Mouse (Mus musculus): Measurements from ENCODE around the gene Ube2q2. TPM values are rescaled to one million over a fixed set of nuclear protein-coding genes. Genes with fewer than 3 reads are reported as not detected.

Gene Ube2q2
- polyA plus RNA-seq (2012; fragmentation: generic; extraction: Trizol) = 8.9 TPM

GRCm38 (mm10) chr9:55148854-55149498, at the start of gene Ube2q2:
Gene Ube2q2, plus strand, starts transcription at chr9:55148854.
- H3K4me3 ChIP-seq = peak within 1 kb of the TSS; percentile 86
- peak within 1 kb of the TSS; percentile 45 for H3K4me2 ChIP-seq (ENCODE audit: low read depth)
- no peak for TF ChIP-seq TCF12 (IDR thresholded peaks at IDR 0.05; ENCODE audit: insufficient read depth, poor library complexity, severe bottlenecking)
- TF ChIP-seq MYOD1 (IDR thresholded peaks at IDR 0.05; ENCODE audit: control insufficient read depth in 1 of 3, insufficient read length in 2 of 3, low read depth in 2 of 3) = peak in 1 of 3 experiments; percentile 0
- peak; percentile 47 for TF ChIP-seq POLR2AphosphoS2 (IDR thresholded peaks at IDR 0.05; ENCODE audit: insufficient read length, low read depth)
- TF ChIP-seq USF1 (IDR thresholded peaks at IDR 0.05; ENCODE audit: low read depth) = no peak
- no peak for TF ChIP-seq CEBPB (IDR thresholded peaks at IDR 0.05; ENCODE audit: insufficient read depth, poor library complexity, severe bottlenecking)
- TF ChIP-seq REST (IDR thresholded peaks at IDR 0.05; ENCODE audit: insufficient read depth, insufficient read length) = no peak
- TF ChIP-seq MAX (IDR thresholded peaks at IDR 0.05; ENCODE audit: low read depth) = no peak
- TF ChIP-seq POLR2A (IDR thresholded peaks at IDR 0.05; ENCODE audit: insufficient read length, low read depth) = peak; percentile 56
- TF ChIP-seq SRF (IDR thresholded peaks at IDR 0.05; ENCODE audit: control insufficient read depth, insufficient read length, low read depth) = no peak
- TF ChIP-seq TCF3 (IDR thresholded peaks at IDR 0.05; ENCODE audit: insufficient read length, low read depth) = no peak
- no peak for TF ChIP-seq E2F4 (IDR thresholded peaks at IDR 0.05; ENCODE audit: insufficient read depth)
- TF ChIP-seq MYOG (IDR thresholded peaks at IDR 0.05; ENCODE audit: control insufficient read depth in 1 of 3, insufficient read depth in 1 of 3, insufficient read length in 2 of 3, low read depth in 2 of 3) = no peak
- H3K36me3 ChIP-seq (ENCODE audit: control insufficient read depth, insufficient read depth) = no peaks in the 10 kb centered on the region
- H3K27me3 ChIP-seq (ENCODE audit: control insufficient read depth, insufficient read depth, insufficient read length) = no peaks in the 10 kb centered on the region
- peak within 1 kb of the TSS; percentile 74 for H3ac ChIP-seq (ENCODE audit: control insufficient read depth, insufficient read length)
- H3K79me2 ChIP-seq (ENCODE audit: control insufficient read depth, insufficient read depth) = peaks cover 32% of the 10 kb centered on the region

DNA sequence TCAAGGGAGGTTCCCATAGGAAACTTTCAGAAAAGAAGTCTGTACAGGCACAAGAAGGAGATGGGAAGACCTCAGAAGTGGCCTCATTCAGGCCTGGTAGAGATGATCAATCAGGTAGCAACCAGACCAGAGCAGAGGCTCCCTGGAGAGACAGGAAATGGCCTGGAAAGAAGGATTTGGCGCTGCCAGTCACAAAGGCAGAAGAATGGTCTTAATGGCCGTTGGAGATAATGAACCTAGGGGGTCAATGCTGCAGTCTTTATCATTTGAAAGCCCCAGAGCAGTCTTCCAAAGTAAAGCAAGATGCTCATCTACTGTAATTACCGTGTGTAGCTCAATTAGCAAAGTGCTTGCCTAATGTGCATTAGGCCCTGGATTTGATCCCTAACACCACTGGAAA, 47.5 kb upstream of the Ube2q2 start:
- Histone ChIP-seq H3K79me2 (ENCODE audit: control insufficient read depth, insufficient read depth) (no peaks in the 10 kb centered on the region), H3ac (ENCODE audit: control insufficient read depth, insufficient read length) (no peak overlapping the region), H3K4me3 (no peak overlapping the region), H3K4me2 (ENCODE audit: low read depth) (no peak overlapping the region), H3K36me3 (ENCODE audit: control insufficient read depth, insufficient read depth) (no peaks in the 10 kb centered on the region), H3K27me3 (ENCODE audit: control insufficient read depth, insufficient read depth, insufficient read length) (peaks cover 4% of the 10 kb centered on the region)
- no peak for TF ChIP-seq CEBPB (IDR thresholded peaks at IDR 0.05; ENCODE audit: insufficient read depth, poor library complexity, severe bottlenecking)
- TF ChIP-seq SRF (IDR thresholded peaks at IDR 0.05; ENCODE audit: control insufficient read depth, insufficient read length, low read depth) = no peak
- TF ChIP-seq POLR2A (IDR thresholded peaks at IDR 0.05; ENCODE audit: insufficient read length, low read depth) = no peak
- TF ChIP-seq REST (IDR thresholded peaks at IDR 0.05; ENCODE audit: insufficient read depth, insufficient read length) = no peak
- TF ChIP-seq MAX (IDR thresholded peaks at IDR 0.05; ENCODE audit: low read depth) = no peak

DNA sequence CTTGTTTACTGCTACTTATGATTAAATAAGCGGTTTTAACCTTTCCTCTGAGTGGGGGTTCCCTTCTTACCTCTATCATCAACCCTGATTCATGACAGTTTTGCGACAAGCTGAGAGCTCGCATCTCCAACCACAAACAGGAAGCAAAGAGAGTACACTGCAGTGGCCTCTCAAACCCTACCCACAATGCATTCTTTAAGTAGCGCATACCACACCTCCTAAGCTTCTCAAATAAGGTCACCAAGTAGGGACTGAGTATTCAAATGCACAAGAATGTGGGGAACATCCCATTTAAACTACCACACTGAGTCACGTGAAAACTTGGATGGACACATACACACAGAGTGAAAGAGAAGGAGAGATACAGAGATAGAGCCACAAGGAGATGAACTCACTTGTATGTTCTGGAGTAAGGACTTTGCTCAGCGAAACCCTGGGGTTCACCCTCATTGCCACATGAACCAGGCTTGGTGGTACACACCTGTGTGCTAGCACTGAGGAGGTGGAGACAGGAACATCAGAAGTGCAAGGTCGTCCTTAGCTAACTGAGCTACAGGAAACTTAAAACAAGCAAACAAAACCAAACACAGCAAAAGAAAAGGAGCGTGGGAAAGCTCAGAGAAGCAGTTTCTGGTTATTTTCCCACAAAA, 46.3 kb upstream of the Ube2q2 start:
- no peak overlapping the region for H3ac ChIP-seq (ENCODE audit: control insufficient read depth, insufficient read length)
- H3K27me3 ChIP-seq (ENCODE audit: control insufficient read depth, insufficient read depth, insufficient read length) = peaks cover 4% of the 10 kb centered on the region
- H3K79me2 ChIP-seq (ENCODE audit: control insufficient read depth, insufficient read depth) = no peaks in the 10 kb centered on the region
- no peak overlapping the region for H3K4me2 ChIP-seq (ENCODE audit: low read depth)
- no peaks in the 10 kb centered on the region for H3K36me3 ChIP-seq (ENCODE audit: control insufficient read depth, insufficient read depth)
- no peak for TF ChIP-seq POLR2AphosphoS2 (IDR thresholded peaks at IDR 0.05; ENCODE audit: insufficient read length, low read depth)
- no peak for TF ChIP-seq E2F4 (IDR thresholded peaks at IDR 0.05; ENCODE audit: insufficient read depth)
- no peak for TF ChIP-seq USF1 (IDR thresholded peaks at IDR 0.05; ENCODE audit: low read depth)
- TF ChIP-seq CEBPB (IDR thresholded peaks at IDR 0.05; ENCODE audit: insufficient read depth, poor library complexity, severe bottlenecking) = no peak
- TF ChIP-seq TCF3 (IDR thresholded peaks at IDR 0.05; ENCODE audit: insufficient read length, low read depth) = no peak
- no peak for TF ChIP-seq POLR2A (IDR thresholded peaks at IDR 0.05; ENCODE audit: insufficient read length, low read depth)
- no peak for TF ChIP-seq MYOD1 (IDR thresholded peaks at IDR 0.05; ENCODE audit: control insufficient read depth in 1 of 3, insufficient read length in 2 of 3, low read depth in 2 of 3)
- TF ChIP-seq MYOG (IDR thresholded peaks at IDR 0.05; ENCODE audit: control insufficient read depth in 1 of 3, insufficient read depth in 1 of 3, insufficient read length in 2 of 3, low read depth in 2 of 3) = no peak
- no peak for TF ChIP-seq MAX (IDR thresholded peaks at IDR 0.05; ENCODE audit: low read depth)
- no peak for TF ChIP-seq TCF12 (IDR thresholded peaks at IDR 0.05; ENCODE audit: insufficient read depth, poor library complexity, severe bottlenecking)
- no peak for TF ChIP-seq REST (IDR thresholded peaks at IDR 0.05; ENCODE audit: insufficient read depth, insufficient read length)
- TF ChIP-seq SRF (IDR thresholded peaks at IDR 0.05; ENCODE audit: control insufficient read depth, insufficient read length, low read depth) = no peak
- H3K4me3 ChIP-seq = no peak overlapping the region

DNA sequence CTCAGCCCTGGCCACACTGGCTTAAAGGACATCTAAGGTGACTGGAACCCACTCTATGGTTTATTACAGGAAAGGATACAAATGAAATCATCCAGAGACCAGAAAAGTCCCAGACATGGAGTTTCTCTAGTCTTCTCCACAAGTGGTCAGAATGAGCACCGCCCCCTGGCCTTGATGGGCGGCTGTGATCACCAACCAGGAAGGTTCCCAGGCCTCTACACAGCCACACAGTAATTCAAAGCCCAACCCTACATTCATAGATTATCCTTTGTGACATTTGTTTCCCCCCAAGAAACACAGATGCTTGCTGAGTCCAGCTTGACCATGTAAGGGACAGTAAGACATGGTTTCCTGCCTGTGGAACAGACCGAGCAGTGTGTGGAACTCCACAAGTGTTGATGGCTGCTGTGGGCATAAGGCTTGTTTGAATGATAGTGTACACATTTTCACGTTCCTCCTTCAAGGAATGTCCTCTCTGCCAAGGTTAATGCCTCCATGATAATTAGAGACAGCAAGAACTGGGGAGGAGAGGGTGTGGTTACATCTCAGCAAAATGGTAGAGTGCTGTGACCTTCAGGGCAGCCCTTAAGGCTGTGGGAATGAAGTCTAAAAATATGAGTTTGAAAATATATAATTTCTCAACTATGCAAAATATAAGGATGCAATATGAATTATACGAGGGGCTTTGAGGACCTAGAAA, 45.6 kb upstream of the Ube2q2 start:
- no peak overlapping the region for H3K4me3 ChIP-seq
- no peak overlapping the region for H3ac ChIP-seq (ENCODE audit: control insufficient read depth, insufficient read length)

More for the DNA sequence above, 45.6 kb upstream of the Ube2q2 start:
- TF ChIP-seq POLR2AphosphoS2 (IDR thresholded peaks at IDR 0.05; ENCODE audit: insufficient read length, low read depth) = no peak
- TF ChIP-seq MYOD1 (IDR thresholded peaks at IDR 0.05; ENCODE audit: control insufficient read depth in 1 of 3, insufficient read length in 2 of 3, low read depth in 2 of 3) = no peak
- no peak for TF ChIP-seq SRF (IDR thresholded peaks at IDR 0.05; ENCODE audit: control insufficient read depth, insufficient read length, low read depth)
- no peak for TF ChIP-seq MYOG (IDR thresholded peaks at IDR 0.05; ENCODE audit: control insufficient read depth in 1 of 3, insufficient read depth in 1 of 3, insufficient read length in 2 of 3, low read depth in 2 of 3)
- TF ChIP-seq CEBPB (IDR thresholded peaks at IDR 0.05; ENCODE audit: insufficient read depth, poor library complexity, severe bottlenecking) = no peak
- TF ChIP-seq E2F4 (IDR thresholded peaks at IDR 0.05; ENCODE audit: insufficient read depth) = no peak
- TF ChIP-seq REST (IDR thresholded peaks at IDR 0.05; ENCODE audit: insufficient read depth, insufficient read length) = no peak
- no peak for TF ChIP-seq TCF12 (IDR thresholded peaks at IDR 0.05; ENCODE audit: insufficient read depth, poor library complexity, severe bottlenecking)
- no peak for TF ChIP-seq POLR2A (IDR thresholded peaks at IDR 0.05; ENCODE audit: insufficient read length, low read depth)
- TF ChIP-seq MAX (IDR thresholded peaks at IDR 0.05; ENCODE audit: low read depth) = no peak
- no peak for TF ChIP-seq USF1 (IDR thresholded peaks at IDR 0.05; ENCODE audit: low read depth)
- Histone ChIP-seq H3K36me3 (ENCODE audit: control insufficient read depth, insufficient read depth) (no peaks in the 10 kb centered on the region), H3K27me3 (ENCODE audit: control insufficient read depth, insufficient read depth, insufficient read length) (peaks cover 4% of the 10 kb centered on the region), H3K79me2 (ENCODE audit: control insufficient read depth, insufficient read depth) (no peaks in the 10 kb centered on the region), H3K4me2 (ENCODE audit: low read depth) (no peak overlapping the region)
